Mouse (Mus musculus): ENCODE results near the gene Msln. TPM values are rescaled to one million over a fixed set of nuclear protein-coding genes. Genes with fewer than 3 reads are reported as not detected.
A peak's percentile ranks its signal among the peaks of the same experiment; 100 is the strongest.

Msln gene
- total and polyA plus RNA-seq, 2 experiments: 0.74 to 1.1 TPM

GRCm38 (mm10) chr17:25791320-25791842, 37.2 kb upstream of the Msln start:
- Histone ChIP-seq H3K4me1 (ENCODE audit: control insufficient read depth, insufficient read depth, low read length) (peaks cover 5% of the 10 kb centered on the region; the same call in 1 of the 2 replicates), H3K9ac (ENCODE audit: low read depth, low read length) (peak overlapping the region; percentile 84; the same call in 1 of the 2 replicates), H3K36me3 (ENCODE audit: control insufficient read depth, insufficient read depth, low read length) (no peaks in the 10 kb centered on the region), H3K79me2 (ENCODE audit: control insufficient read depth, insufficient read depth, low read length) (no peaks in the 10 kb centered on the region), H3K4me3 (ENCODE audit: insufficient read depth, low read depth, low read length) (peak overlapping the region; percentile 91), H3K27ac (replicated peaks; ENCODE audit: insufficient read depth, low read depth, low read length) (no peak overlapping the region), H3K27me3 (ENCODE audit: control insufficient read depth, insufficient read depth, low read length) (no peaks in the 10 kb centered on the region)
- TF ChIP-seq POLR2A (IDR thresholded peaks at IDR 0.05; ENCODE audit: extremely low read depth, insufficient read depth, low read length): no peak
- TF ChIP-seq CTCF (IDR thresholded peaks at IDR 0.05; ENCODE audit: low read depth, low read length): no peak
- DNase-seq (ENCODE audit: extremely low read depth, low read depth, low spot score): no peak
- WGBS: 38% methylated on average over 19 of the region's 19 CpGs

- DNase-seq (ENCODE audit: extremely low read depth, low read depth, low spot score): no peak
- TF ChIP-seq POLR2A (IDR thresholded peaks at IDR 0.05; ENCODE audit: extremely low read depth, insufficient read depth, low read length) (no peak), CTCF (IDR thresholded peaks at IDR 0.05; ENCODE audit: low read depth, low read length) (no peak)
- Histone ChIP-seq H3K4me3 (ENCODE audit: insufficient read depth, low read depth, low read length) (no peak overlapping the region), H3K79me2 (ENCODE audit: control insufficient read depth, insufficient read depth, low read length) (no peaks in the 10 kb centered on the region), H3K4me1 (ENCODE audit: control insufficient read depth, insufficient read depth, low read length) (peaks cover 3% of the 10 kb centered on the region; the same call in 1 of the 2 replicates), H3K27ac (replicated peaks; ENCODE audit: insufficient read depth, low read depth, low read length) (no peak overlapping the region), H3K36me3 (ENCODE audit: control insufficient read depth, insufficient read depth, low read length) (no peaks in the 10 kb centered on the region), H3K27me3 (ENCODE audit: control insufficient read depth, insufficient read depth, low read length) (no peaks in the 10 kb centered on the region), H3K9ac (ENCODE audit: low read depth, low read length) (no peak overlapping the region)
- WGBS: 90% methylated on average over 9 of the region's 9 CpGs
Measured at GRCm38 (mm10) chr17:25786781-25787504, 32.8 kb upstream of the Msln start.

DNA sequence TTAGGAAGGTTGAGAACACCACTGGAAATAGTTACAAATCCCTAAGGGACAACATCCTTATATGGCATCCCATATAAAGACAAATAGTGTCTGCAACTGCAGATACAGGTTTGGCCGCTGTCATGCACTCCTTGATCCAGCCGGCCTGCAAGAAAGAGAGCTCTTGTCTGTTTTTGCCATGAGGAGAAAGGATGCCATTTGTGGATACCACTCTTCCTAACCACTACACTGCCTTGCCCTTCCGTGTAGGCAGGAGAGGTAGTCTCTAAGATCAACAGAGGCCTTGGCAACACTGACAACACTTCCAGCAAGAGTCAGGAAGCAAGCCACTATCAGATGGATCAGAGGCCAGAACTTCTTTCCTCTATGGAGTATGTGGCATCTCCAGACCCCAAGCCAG, 32.1 kb upstream of the Msln start, which contains the start of gene Ccdc78:
Ccdc78 (plus strand) TSS at position 301 of the 400 bp plus-strand sequence.
- TF ChIP-seq CTCF (IDR thresholded peaks at IDR 0.05; ENCODE audit: low read depth, low read length) (no peak), POLR2A (IDR thresholded peaks at IDR 0.05; ENCODE audit: extremely low read depth, insufficient read depth, low read length) (no peak)
- H3K9ac ChIP-seq (ENCODE audit: low read depth, low read length): 0 out of 2 replicates have a peak within 1 kb of the TSS, but pooled peaks have one; percentile 25
- 87% methylated on average over 3 of the region's 3 CpGs for WGBS
- DNase-seq (ENCODE audit: extremely low read depth, low read depth, low spot score): no peak
- peak within 1 kb of the TSS; percentile 69 for H3K4me3 ChIP-seq (ENCODE audit: insufficient read depth, low read depth, low read length)
- H3K27me3 ChIP-seq (ENCODE audit: control insufficient read depth, insufficient read depth, low read length): no peaks in the 10 kb centered on the region
- no peaks in the 10 kb centered on the region for H3K79me2 ChIP-seq (ENCODE audit: control insufficient read depth, insufficient read depth, low read length)
- no peaks in the 10 kb centered on the region; the same call in 1 of the 2 replicates for H3K36me3 ChIP-seq (ENCODE audit: control insufficient read depth, insufficient read depth, low read length)
- no peak within 1 kb of the TSS for H3K27ac ChIP-seq (replicated peaks; ENCODE audit: insufficient read depth, low read depth, low read length)
- H3K4me1 ChIP-seq (ENCODE audit: control insufficient read depth, insufficient read depth, low read length): peaks cover 3% of the 10 kb centered on the region; the same call in 1 of the 2 replicates

DNA sequence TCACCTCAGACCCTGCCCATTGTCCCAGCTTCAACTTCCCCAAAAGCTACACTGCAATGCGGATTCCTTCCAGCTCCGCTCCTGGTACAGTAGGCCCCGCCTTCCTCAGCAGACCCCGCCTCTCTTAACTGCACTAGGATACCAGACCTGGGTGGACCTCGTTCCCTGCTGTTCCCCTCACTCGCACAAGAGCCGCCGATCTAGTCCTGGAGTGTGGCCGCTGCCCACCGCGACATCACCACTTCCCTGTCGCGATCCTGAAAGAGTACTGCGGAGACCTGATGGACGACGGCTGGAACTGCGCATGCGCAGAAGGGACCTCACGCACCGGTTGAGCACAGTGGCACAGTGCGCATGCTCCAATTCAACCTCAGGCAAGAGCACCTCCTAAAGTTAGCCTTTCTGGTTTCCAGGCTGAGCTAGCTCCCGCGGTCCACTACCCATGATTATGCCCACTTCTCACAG, 31.1 kb upstream of the Msln start, which contains the start of gene Haghl:
Haghl (minus strand) TSS at position 393 of the 465 bp plus-strand sequence.
- peak within 1 kb of the TSS; percentile 54 for H3K9ac ChIP-seq (ENCODE audit: low read depth, low read length)
- DNase-seq (ENCODE audit: extremely low read depth, low read depth, low spot score): peak; percentile 86
- WGBS: under 1% methylated on average over 23 of the region's 23 CpGs
- H3K27me3 ChIP-seq (ENCODE audit: control insufficient read depth, insufficient read depth, low read length): no peaks in the 10 kb centered on the region
- TF ChIP-seq POLR2A (IDR thresholded peaks at IDR 0.05; ENCODE audit: extremely low read depth, insufficient read depth, low read length) (no peak), CTCF (IDR thresholded peaks at IDR 0.05; ENCODE audit: low read depth, low read length) (no peak)
- H3K4me1 ChIP-seq (ENCODE audit: control insufficient read depth, insufficient read depth, low read length): peaks cover 3% of the 10 kb centered on the region; the same call in 1 of the 2 replicates
- no peaks in the 10 kb centered on the region; the same call in 1 of the 2 replicates for H3K36me3 ChIP-seq (ENCODE audit: control insufficient read depth, insufficient read depth, low read length)
- H3K79me2 ChIP-seq (ENCODE audit: control insufficient read depth, insufficient read depth, low read length): no peaks in the 10 kb centered on the region
- peak within 1 kb of the TSS; percentile 69 for H3K4me3 ChIP-seq (ENCODE audit: insufficient read depth, low read depth, low read length)
- no peak within 1 kb of the TSS for H3K27ac ChIP-seq (replicated peaks; ENCODE audit: insufficient read depth, low read depth, low read length)

- TF ChIP-seq CTCF (IDR thresholded peaks at IDR 0.05; ENCODE audit: low read depth, low read length) (no peak), POLR2A (IDR thresholded peaks at IDR 0.05; ENCODE audit: extremely low read depth, insufficient read depth, low read length) (no peak)
- Histone ChIP-seq H3K27ac (replicated peaks; ENCODE audit: insufficient read depth, low read depth, low read length) (no peak overlapping the region), H3K4me3 (ENCODE audit: insufficient read depth, low read depth, low read length) (no peak overlapping the region), H3K27me3 (ENCODE audit: control insufficient read depth, insufficient read depth, low read length) (no peaks in the 10 kb centered on the region), H3K36me3 (ENCODE audit: control insufficient read depth, insufficient read depth, low read length) (peaks cover 2% of the 10 kb centered on the region; the same call in 1 of the 2 replicates), H3K79me2 (ENCODE audit: control insufficient read depth, insufficient read depth, low read length) (no peaks in the 10 kb centered on the region), H3K9ac (ENCODE audit: low read depth, low read length) (no peak overlapping the region), H3K4me1 (ENCODE audit: control insufficient read depth, insufficient read depth, low read length) (peaks cover 3% of the 10 kb centered on the region; the same call in 1 of the 2 replicates)
- DNase-seq (ENCODE audit: extremely low read depth, low read depth, low spot score): no peak
- WGBS: 81% methylated on average over 15 of the region's 15 CpGs
Measured at GRCm38 (mm10) chr17:25783861-25784574, 29.8 kb upstream of the Msln start.

All from liver, adult 2 months (tissue).